Mouse (Mus musculus) R1 (cell line): ENCODE measurements around the gene Bend4.

Source experiments
- DNase-seq: peaks from one replicate; pipeline ENCODE4 v3.0.0-alpha.2; 2018; ENCODE audit warnings: low read depth, low spot score

Gene Bend4

DNA sequence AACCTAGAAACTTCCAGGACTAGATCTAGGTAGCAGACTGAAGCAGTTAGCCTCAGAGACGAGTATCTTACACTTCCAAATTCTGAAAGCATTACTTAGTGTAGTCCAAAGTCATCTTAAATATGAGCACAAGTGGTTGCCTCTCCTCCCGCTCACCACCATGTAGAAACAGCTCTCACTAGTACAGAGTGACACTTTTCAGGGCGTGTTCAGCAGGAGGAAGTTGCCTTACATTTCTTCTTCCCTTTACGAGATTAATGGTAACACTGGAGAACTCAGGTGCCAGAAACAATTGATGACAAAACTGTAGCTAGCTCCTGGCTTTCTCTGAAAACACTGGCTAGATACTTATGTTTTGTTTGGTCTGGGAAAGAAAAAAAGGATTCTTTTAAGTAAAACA is 8.7 kb downstream of the Bend4 start:
- no peak for DNase-seq

DNA sequence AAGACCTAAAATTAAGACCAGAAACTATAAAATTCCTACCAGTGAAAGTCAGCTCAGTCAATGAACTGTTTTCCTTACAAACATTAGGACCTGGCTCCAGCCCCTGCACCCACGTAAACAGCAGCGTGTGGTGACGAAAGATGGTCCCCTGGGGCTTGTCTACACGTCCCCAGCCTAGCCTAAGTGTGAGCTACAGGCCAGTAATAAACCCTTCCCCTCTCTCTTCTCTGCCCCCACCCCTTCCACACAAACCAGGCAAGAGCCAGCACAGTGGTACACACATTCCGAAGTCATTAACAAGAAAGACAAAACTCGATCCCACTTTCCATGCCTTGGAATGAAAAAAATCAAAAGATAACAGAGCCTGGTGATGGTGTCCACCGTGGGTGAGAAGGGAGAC is 16.6 kb downstream of the Bend4 start:
- no peak for DNase-seq

DNA sequence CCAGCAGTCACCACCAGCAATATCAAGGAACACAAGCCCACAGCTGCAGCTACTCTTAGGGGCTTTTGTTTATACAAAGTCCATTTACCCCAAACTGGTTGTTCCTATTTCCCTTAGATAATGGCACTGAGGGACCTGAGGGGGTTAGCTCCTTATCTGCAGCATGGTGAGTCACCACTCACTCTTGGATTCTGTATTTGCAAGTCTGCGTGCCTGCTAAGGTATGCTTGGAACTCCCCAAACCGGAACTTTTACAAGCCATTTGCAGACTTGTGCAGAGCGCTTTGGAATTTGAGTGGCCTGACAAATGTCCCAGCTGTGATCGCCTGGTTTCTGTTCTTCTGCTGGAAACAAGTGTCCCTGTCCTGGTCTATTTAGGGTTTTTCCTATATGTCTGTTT is 17.7 kb downstream of the Bend4 start:
- peak; percentile 46 for DNase-seq

DNA sequence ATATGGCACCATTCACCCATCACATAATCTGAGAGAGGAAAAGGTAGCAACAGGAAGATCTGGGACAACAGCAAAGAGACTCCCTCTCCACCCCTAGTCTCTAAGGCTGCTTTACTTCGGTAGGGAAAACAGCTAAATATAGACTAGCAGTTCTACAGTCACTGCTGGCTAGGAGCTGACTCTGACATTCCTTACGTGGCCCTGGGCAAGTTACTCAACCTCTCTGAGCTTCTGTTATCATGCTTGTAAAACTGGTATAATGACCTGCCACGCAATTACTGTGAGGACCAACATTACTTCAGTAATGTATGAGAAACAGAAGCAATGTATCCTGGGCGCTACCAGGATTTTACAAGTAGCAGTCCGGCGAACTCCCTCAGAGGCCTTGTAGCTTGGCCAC is 19.7 kb downstream of the Bend4 start:
- DNase-seq, result no peak

DNA sequence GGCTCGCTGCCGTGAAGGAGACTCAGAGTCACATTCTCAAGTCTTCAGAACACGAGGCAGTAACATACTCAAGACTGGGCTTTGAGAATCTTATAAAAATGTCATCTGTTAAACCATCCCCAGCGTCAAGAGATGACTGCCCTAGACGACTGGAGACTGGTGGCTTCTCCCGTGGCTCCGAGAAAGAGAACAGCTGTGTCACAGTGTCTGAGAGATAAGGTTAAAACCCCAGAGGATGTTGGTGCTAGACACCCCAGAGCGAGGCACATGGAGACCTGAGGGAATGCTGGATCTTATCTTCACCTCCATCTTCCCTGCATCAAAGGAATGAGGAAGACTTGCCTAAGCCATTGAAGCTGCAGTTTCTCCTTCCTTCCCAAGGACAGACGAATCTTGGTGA is 23.2 kb downstream of the Bend4 start:
- no peak for DNase-seq

DNA sequence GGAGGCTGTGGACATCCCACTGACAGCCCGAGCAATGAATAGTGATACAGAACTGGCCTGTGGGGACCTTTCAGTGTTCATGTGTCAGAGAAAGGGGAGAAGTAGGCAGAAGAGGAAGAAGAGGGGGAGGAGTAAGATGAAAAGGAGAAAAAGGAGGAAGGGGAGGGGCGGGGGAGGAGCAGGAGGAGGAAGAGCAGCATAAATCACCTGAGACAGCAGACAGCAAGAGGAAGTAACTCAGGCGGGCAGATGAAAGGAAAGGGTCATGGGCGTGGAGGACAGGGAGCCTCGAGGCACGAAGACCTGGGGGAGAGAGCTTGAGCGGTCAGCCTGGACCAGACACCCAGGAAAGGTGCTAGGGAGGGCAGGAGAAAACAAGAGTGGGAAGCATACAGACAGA is 23.7 kb downstream of the Bend4 start:
- no peak for DNase-seq

DNA sequence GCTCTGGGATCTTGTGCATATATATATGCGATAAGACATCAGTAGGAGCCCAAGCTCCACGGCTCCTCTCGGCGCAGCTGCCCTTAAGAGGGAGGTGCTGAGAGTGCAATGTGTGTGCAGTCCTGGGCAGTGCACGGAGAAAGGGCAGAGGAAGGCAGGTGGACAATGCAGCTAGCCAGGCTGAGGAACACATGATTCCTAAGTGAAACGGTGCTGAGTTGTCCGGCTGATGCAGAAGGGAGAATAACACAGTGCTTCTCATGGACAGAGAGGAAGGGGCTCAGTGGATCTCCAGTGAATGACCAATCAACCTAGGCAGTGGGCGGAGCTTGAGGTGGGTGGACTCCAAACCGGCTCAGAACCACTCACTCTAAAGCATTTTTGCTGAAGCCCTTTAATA is 26.5 kb downstream of the Bend4 start:
- no peak for DNase-seq

DNA sequence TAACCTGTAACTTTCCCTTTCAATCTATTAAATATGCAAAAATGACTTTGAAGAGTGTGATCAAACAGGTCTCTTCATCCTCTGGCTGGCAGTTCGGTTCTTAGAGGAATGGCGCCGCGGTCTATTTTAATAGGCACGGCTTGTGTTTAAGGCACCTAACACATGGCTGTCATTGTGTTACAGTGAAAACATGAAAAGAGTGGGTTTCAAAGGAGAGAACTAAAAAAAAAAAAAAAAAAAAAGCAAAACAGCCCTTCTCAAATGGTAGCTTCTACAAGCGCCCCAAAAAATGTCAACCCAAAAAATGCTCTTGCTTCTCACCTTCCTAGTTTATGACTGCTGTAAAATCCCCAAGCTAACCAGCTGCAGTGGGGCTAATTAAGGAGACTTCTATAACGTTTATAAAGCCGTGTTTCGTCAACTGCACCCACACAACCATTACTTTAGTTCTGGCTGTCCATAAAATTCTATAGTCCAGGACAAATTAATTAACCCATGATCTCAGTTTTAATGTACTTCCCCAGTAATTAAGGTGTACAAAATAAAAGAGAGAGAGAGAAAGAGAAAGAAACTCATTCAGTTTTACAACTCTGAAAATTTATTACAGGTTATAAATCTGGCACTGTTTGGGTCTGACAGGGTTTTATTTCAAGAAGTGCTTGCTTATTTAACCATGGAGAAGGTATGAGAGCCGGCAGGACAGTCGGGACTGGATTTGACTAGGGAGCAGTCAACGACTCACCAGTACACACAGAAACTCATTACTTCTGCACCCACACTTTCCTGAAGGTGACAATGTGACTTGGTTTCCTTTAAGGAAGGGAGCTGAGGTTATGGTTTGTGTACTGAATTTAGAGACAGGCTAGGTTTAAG is 27.3 kb downstream of the Bend4 start:
- no peak for DNase-seq

DNA sequence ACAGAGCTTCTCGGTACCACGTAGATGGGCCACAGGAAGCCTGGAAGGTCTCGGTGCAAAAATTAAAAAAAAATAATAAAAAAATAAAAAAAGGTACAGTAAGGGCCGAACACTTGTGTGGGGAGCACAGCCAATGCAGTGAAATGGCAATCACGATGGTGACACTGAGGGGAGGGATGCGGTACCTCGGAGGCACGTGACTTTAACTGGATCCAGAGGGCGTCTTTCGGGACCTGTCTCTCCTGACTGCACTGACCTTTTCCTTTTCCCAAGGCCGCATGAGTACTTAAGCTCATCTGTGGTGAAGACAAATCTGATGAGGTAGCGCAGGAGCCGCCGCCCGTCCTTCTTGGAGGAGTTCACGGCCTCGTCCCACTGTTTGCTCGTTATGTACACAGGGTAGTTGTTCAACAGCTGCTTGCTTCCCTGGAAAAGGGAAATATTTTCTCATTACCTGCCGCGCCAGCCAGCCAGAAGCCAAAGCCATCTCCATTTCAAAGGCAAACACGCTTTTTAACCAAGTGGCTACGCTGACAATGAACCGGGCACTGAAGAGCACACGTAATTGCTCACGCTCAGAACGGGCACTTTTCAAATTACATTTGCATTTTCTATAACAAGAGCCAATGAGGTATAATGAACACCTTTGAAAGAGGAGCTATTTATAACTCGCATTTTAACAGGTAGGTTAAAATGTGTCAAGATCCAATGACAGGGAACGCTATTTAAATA is 28.1 kb downstream of the Bend4 start:
- no peak for DNase-seq

DNA sequence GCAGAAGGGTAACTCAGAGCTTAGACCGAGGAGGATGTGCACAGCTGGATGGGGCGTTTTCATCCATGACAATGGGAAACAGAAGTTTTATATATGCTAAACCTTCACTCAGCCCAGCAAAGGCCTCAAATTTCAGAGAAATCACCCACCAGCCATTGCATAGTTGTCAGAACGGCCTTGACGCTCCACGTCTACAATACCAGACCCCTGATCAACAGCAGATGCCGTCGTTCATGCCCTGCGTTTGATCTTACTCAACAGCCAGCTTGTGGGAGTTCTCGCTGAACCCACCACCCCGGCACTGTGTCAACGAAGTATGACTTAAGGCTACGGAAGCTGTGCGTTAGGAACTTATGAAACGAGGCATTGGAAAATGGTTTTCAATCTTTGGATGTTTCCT is 30.9 kb downstream of the Bend4 start:
- DNase-seq, result peak; percentile 46

DNA sequence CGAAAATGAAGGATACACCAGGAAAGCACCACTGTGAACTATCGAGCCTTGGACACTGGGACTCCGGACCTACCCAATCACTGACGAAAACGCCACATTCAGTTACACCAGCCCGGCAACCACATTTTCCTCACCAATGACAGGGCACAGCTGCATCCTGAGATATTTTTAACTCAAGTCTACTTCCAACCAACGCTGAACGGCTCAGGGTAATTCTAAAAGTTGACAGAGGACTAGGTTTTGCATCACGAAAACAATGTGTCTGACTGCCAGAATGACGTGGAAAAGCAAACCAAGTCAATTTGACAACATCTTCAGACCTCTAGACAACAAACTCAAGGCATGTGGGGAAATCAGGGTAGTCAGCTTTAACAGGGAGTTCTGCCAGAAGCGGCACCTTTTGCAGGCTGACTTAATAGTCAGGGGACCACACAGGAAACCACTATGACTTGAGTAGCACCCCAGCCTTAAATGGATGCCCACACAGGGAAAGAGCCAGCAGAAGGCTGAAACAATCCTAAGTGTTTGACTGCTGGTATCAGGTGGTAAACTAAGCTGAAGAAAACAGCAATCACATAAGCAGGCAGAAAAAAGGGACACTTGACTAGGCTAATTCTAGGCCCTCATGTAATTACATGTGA is 32.8 kb downstream of the Bend4 start:
- no peak for DNase-seq

DNA sequence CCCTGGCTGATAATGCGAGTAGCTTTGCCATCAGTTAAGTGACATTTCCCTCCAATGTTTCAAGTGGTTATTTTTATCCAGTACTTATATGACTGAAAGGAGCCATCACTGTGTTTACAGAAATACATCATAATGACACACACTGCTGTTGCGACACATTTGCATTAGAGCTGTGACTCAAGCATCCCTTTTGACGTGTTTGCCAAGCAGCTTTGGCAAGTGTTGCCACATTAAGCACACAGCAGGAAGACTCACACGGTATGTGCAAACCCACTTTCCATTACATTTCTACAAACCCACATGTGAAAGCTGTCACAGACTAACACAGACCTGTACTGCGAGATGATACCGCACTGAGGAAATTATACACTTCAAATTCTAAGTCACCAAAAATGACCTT is 34.2 kb downstream of the Bend4 start:
- DNase-seq, result no peak

DNA sequence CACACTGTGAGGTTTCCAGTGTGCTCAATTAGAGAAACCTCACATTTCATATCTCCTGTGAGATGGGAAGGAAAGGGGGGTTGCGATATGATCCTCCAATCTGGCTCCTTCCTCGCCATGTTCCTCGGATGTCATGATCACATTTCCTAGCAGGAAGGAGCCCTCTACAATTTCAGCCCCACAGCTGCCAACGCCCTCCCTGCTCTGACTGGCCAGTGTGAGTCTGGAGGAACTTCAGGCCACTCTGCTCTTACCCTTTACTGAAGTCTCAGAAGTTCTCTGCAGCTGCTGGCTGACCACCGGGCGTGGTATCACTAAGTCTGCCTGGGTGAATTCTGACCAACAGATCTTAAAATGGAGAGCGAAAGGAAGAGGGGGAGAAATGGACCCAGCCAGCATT is 45.6 kb downstream of the Bend4 start:
- DNase-seq, result no peak

DNA sequence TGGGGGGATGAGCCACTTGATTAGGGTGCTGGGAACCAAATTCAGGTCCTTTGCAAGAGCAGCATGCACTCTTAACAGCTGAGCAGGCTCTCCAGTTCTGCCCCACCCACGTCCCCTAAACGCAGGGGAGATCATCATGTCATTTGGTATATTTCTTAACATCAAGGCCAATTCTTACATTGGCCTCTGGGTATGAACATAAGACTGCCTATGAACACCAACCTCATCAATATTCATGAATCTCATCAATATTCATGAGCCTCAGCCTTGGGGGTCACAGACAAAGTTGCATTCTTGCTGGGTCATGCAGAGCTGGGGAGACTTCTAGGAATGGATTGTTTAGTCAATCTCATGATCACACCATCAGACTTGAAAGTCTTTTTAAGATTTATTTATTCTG is 46.4 kb downstream of the Bend4 start:
- peak; percentile 54 for DNase-seq

DNA sequence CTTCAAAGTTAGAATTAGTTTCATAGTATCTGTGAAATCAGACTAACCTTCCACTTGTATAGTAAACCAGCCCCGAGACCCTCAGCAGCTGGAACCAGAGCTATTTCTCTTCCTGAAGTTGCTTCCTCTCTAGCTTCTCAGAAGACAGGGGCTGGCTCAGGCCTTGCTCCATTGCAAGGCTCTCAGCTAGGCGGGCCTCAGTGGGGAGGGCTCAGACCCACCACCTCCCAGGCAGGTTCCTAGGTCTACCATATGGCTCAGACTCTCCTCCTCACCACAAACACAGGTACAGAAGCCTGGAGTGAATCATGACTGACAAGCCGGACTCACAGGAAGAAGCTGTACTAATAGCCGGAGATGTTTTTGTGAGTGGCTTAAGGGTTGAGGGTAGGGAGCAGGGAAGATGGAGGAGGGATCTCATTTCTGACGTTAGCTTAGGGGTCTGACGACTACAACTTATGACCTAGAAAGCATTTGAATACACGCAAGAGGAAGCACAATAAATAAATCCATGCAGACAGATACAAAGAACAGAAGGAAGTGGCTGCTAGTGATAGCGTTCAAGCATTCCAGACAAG is 51.0 kb downstream of the Bend4 start:
- no peak for DNase-seq

DNA sequence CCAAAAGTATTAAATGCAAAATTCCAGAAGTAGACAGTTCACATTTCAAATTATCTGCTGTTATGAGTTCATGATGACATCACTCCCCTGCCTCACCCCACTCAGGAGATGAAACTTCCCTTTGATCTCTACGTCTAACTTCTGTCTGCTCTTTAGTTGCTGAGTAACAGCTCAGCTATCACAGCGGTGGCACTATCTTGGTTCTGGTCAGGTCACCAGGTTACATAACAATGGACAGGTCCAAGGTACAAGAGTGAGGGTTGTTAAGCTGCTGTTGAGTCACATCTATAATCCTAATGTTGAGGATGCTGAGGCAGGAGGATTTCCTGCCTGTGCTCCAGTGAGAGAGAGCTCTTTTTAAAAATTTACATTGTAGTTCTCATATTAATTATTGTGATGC is 65.2 kb downstream of the Bend4 start:
- DNase-seq, result peak; percentile 29

DNA sequence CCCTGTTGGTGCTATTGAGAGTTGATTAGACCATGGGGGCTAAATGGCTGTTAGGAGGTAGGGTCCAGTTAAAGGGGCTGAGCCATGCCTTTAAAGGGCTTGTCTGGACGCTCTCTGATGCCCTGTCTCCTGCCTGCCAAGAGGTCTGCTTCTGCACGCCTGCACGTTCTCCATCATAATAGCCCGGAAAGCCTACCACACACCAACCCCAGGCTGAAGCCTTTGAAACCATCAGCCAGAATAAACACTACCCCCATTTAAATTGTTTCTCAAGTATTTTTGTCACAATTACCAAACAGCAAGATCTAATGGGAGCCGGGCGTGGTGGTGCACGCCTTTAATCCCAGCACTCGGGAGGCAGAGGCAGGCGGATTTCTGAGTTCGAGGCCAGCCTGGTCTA is 65.8 kb downstream of the Bend4 start:
- peak; percentile 77 for DNase-seq

DNA sequence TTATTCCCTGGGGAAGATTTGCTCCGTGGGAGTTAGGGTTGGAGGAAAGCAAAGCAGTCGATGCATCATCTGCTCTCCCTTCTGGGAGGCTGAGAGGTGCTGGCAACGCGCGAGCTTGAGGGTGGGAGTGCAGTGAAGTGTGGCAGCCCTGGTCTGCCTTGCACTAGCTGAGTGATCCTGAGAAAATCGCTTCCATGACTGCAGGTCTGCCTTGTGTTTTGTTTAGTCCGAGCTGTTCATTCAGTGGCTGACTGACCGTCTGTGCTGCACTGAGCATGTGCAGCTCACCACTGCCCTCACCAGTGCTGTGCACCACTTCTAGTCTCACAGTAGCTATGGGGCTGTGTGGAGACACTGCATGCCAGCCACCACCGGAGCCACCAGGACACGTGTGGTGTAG is 79.2 kb downstream of the Bend4 start:
- DNase-seq, result no peak

DNA sequence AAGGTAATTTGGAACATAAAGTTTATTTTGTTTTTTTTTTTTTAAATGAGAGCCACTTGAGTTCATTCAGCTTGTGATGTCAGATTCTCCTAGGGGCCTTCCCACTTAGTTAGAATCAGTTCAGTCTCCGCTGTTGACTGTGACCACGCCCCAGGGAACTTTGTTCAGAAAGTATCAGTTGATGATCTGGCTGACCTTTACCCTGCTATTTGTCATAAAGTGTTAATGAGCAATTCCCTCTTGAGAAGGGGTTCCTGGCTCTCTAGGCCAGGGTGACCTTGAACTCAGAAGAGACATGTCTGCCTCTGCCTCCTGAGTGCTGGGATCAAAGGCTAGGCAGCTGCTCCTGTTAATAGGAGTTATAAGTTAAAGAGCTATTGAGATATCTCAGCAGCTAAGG is 81.0 kb downstream of the Bend4 start:
- peak; percentile 51 for DNase-seq
